8 mouse cellular contexts compared by ENCODE assay signal in genomic region chr17:78361939-78362728, GRCm38 (mm10). TPM values are rescaled to one million over a fixed set of nuclear protein-coding genes. Genes with fewer than 3 reads are reported as not detected.
A peak's percentile ranks its signal among the peaks of the same experiment; 100 is the strongest.
DNase-seq lines count a peak whose midpoint lies in the region; ATAC-seq lines count a peak whose summit lies in the region.

No protein-coding gene starts in this region.

- H3K9me3 ChIP-seq in lung, embryonic 15.5 days = no peaks in the 10 kb centered on the region
- no peaks in the 10 kb centered on the region for H3K9me3 ChIP-seq in stomach, embryonic 15.5 days

- 0 out of 2 replicates have a peak, but pooled peaks cover 3% of the 10 kb centered on the region for H3K4me1 ChIP-seq in lung, embryonic 15.5 days
- no peaks in the 10 kb centered on the region for H3K4me1 ChIP-seq in stomach, embryonic 15.5 days

- intact Hi-C loops in gastrocnemius, postnatal 14 days (cut with DNase I; ENCODE audit: low total_unique reads) = no loop called here

- H3K27ac ChIP-seq in lung, embryonic 15.5 days = peak overlapping the region; percentile 9; the same call in 1 of the 2 replicates
- peak overlapping the region; percentile 35; the same call in 1 of the 2 replicates for H3K27ac ChIP-seq in stomach, embryonic 15.5 days

- H3K4me2 ChIP-seq in lung, embryonic 15.5 days = peak overlapping the region; percentile 31; the same call in 1 of the 2 replicates
- H3K4me2 ChIP-seq in stomach, embryonic 15.5 days = no peak overlapping the region

- DNase-seq in B cell, adult 2 months = peak; percentile 72 to 77
- peak; percentile 50 for DNase-seq in adrenal gland, postnatal 14 days
- peak; percentile 48 for DNase-seq in heart, postnatal 4 days
- DNase-seq in ovary, adult 18-20 months (ENCODE audit: low spot score) = no peak
- DNase-seq in embryo, embryonic 10 days (ENCODE audit: low spot score) = no peak
- no peak for DNase-seq in gastrocnemius, postnatal 14 days

- H3K27me3 ChIP-seq in lung, embryonic 15.5 days = no peaks in the 10 kb centered on the region
- H3K27me3 ChIP-seq in stomach, embryonic 15.5 days (replicated peaks) = no peaks in the 10 kb centered on the region

- H3K4me3 ChIP-seq in lung, embryonic 15.5 days = no peak overlapping the region
- H3K4me3 ChIP-seq in stomach, embryonic 15.5 days (replicated peaks) = no peak overlapping the region

- no peak overlapping the region for H3K9ac ChIP-seq in lung, embryonic 15.5 days
- H3K9ac ChIP-seq in stomach, embryonic 15.5 days = no peak overlapping the region

- WGBS in lung, embryonic 15.5 days = 70% methylated on average over 13 of the region's 13 CpGs
- 78% methylated on average over 13 of the region's 13 CpGs for WGBS in stomach, embryonic 15.5 days

- no peak for ATAC-seq in lung, embryonic 15.5 days (ENCODE audit: borderline replicate concordance, extremely low read depth, low FRiP score, low TSS enrichment)
- ATAC-seq in stomach, embryonic 15.5 days (ENCODE audit: insufficient read depth, low FRiP score, low read depth) = no peak

- H3K36me3 ChIP-seq in lung, embryonic 15.5 days = no peaks in the 10 kb centered on the region
- peaks cover 3% of the 10 kb centered on the region; the same call in 1 of the 2 replicates for H3K36me3 ChIP-seq in stomach, embryonic 15.5 days

RNA-seq across cellular contexts. Expression of gene Fez2, which starts 55.8 kb away (rescaled TPM):
- total RNA-seq in adrenal gland, postnatal 14 days (2021) = 42.9 and 45.9 TPM in 2 replicates
- 10 to 100 TPM; 81.9 to 84.0 TPM for total RNA-seq in heart, postnatal 4 days (2021)
- 37.8 and 41.6 TPM in 2 replicates for polyA plus RNA-seq in lung, embryonic 15.5 days (2015; fragmentation: Nextera tagmentation; extraction: Ambion mirVana)
- polyA plus RNA-seq in stomach, embryonic 15.5 days (2015; fragmentation: Nextera tagmentation; extraction: Ambion mirVana) = 37.7 and 39.6 TPM in 2 replicates
- total RNA-seq in gastrocnemius, postnatal 14 days (2021) = 10 to 100 TPM; 47.3 to 48.8 TPM

Comparison
In these comparisons a context has a peak if more than half of its experiments do, and no peak if none do; other contexts are left out.
1. DNase-seq: peak in B cell, adult 2 months (2 of 2), adrenal gland, postnatal 14 days (single experiment) and heart, postnatal 4 days (single experiment); none in ovary, adult 18-20 months (single experiment), embryo, embryonic 10 days (single experiment) and gastrocnemius, postnatal 14 days (single experiment).